Mouse (Mus musculus): Measurements from ENCODE around the gene Napb. TPM values are rescaled to one million over a fixed set of nuclear protein-coding genes. Genes with fewer than 3 reads are reported as not detected.
A peak's percentile ranks its signal among the peaks of the same experiment; 100 is the strongest.
"Not testable (repeated sequence)": the region's sequence is repeated elsewhere in the genome, so short reads cannot be mapped to it uniquely, and the experiment has no call there.

Gene Napb
- 100 to 1,000 TPM; 122 to 135 TPM for total RNA-seq (2021)

DNA sequence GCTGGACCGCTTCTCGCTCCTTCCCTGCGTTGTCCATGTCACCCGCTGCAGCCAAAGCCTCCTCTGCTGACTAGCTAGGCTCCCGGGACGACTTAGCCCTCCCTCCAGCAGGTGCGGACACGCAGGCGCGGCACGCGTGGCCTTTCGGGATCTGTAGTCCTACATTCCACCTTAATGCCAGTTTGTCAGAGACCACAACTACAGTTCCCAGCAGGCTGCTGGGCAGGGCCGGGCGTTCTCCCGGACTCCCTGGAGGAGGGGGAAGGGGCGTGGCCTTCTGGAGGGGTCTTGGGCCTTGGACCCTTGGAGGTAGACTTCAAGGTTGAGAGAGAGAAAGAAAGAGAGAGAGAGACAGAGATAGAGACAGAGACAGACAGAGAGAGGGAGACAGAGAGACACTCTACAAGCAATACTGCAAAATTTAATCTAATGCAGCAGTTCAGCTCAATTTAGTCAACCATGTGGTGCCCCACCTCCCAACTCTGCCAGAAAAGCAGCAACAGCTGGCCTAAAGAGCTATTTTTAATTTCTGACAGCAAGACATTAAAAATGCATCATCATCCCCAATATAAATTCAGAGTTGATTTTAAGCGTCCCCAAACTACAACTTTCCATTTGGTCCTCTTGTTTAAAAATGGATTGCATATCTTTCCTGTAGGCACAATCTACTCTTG is at the start of gene Napb:
Napb (minus strand) TSS at position 141 of the 674 bp plus-strand sequence.
- intact Hi-C loops (cut with DNase I): no loop called here
- peak; percentile 95 for DNase-seq

GRCm38 (mm10) chr2:148781709-148782108 is 49.4 kb upstream of the Napb start, which contains the start of gene 8030411F24Rik:
Gene 8030411F24Rik (plus strand): TSS chr2:148782009.
- no peak for DNase-seq
- intact Hi-C loops (cut with DNase I): no loop called here

GRCm38 (mm10) chr2:148771397-148771796 is 39.1 kb upstream of the Napb start, which contains the start of gene Cst11:
Gene Cst11 (minus strand): TSS chr2:148771497.
- intact Hi-C loops (cut with DNase I); DNase-seq: not testable (repeated sequence)

DNA sequence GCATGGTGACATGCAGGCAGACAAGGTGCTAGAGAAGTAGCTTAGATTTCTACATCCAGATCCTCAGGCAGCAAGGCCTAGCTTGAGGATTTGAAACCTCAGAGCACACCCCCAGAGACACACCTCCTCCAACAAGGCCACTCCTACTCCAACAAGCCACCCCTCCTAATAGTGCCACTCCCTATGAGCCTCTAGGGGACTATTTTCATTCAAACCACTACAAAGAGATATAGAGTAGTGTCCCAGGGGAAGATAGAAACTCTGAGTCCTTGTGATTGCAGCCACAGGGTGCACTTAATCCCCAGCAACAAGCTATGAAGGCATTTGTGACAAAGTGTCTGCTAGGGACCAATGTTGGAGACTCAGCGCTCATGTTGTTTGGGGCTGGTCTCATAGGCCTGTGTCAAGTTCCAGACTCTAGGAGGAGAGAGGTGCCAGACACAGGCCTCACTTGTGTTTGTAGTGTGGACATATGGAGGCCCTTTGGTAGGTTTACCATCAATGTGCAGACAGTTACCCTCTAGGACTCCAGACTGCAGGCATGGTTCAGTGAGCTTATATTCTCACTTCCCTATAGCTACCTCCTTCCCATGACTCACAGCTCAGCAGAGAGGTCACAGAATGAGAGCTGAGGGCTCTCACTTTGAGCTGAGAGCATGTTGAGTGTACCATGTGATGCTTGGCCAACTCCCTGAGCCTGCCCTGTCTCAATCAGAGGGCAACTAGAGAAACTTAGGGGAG is 31.6 kb upstream of the Napb start:
- intact Hi-C loops (cut with DNase I): no loop called here
- no peak for DNase-seq

DNA sequence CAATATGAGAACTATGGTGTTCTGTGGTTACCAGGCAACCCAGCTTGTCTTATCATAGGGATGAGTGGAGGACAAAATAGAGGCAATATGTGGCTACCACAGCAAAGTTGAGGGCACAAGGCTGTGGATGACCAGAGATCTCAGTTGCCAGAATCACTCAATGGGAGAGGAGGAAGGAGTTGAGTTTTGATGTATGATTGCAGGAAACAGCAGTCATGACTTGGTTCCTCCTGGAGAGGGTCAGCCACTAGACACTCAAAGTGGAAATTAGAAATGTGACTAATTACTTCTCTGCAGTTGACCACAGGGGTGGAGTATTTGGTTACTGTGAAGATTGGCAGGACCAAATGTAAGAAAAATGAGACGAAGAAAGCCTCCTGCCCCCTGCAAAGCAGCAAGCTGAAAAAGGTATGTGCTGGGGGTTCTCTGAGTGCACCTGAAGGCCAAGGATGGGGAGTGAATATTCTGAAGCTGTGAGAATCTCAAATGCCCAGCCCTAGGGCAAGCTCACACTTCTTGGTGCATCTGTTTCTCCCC is 22.1 kb upstream of the Napb start:
- no peak for DNase-seq
- intact Hi-C loops (cut with DNase I): loop anchor here (5.0 kb wide), 1 partner anchor 148 kb away; no protein-coding TSS in a partner anchor

- DNase-seq: peak; percentile 67
- intact Hi-C loops (cut with DNase I): loop anchor here (5.0 kb wide), 1 partner anchor 150 kb away; no protein-coding TSS in a partner anchor
Observed at GRCm38 (mm10) chr2:148751893-148752813, 19.9 kb upstream of the Napb start.

DNA sequence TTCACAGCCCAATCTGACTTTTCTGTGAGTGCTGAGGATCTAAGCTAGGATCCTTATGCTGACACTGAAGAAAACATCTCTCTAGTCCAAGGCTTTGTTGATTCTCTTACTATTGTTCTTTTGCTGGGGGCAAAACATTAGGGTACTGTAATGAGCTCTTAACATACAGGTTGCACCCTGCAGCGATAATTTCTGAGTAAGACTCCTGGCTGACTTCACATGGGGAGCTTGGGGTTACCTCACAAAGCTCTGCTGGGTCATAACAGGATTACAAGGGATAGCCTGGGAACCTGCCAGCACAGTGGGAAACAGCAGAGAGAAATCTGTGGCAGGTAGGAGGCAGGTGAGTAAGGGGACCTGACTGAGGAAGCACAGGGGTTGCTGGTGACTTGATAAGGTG is 17.8 kb upstream of the Napb start, which contains the start of gene Cstl1:
Cstl1 (plus strand) TSS at position 301 of the 400 bp plus-strand sequence.
- intact Hi-C loops (cut with DNase I): loop anchor here (5.0 kb wide), 1 partner anchor 152 kb away; no protein-coding TSS in a partner anchor
- DNase-seq: no peak

GRCm38 (mm10) chr2:148743846-148744407 is 11.7 kb upstream of the Napb start:
- DNase-seq: peak; percentile 6
- intact Hi-C loops (cut with DNase I): no loop called here

DNA sequence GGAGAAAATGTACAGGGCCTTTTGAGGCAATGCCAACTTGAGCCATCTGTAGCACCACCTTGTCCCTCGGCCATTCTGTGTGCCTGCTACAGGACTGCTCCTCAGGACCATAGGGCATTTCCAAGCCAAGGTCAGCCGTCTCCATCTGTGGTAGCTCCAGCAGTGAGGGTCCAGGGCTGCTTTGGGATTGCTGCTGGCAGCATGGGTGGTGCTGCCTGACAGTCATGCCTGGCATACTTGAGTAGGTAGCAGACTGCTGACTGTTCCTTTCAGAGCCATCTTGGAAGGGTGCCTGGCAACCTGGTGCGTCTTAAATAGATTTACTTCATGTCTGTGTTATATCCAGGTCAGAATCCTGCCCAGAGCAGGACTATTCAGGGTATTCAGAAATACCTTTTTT is 10.7 kb upstream of the Napb start:
- DNase-seq: peak; percentile 77
- intact Hi-C loops (cut with DNase I): no loop called here

DNA sequence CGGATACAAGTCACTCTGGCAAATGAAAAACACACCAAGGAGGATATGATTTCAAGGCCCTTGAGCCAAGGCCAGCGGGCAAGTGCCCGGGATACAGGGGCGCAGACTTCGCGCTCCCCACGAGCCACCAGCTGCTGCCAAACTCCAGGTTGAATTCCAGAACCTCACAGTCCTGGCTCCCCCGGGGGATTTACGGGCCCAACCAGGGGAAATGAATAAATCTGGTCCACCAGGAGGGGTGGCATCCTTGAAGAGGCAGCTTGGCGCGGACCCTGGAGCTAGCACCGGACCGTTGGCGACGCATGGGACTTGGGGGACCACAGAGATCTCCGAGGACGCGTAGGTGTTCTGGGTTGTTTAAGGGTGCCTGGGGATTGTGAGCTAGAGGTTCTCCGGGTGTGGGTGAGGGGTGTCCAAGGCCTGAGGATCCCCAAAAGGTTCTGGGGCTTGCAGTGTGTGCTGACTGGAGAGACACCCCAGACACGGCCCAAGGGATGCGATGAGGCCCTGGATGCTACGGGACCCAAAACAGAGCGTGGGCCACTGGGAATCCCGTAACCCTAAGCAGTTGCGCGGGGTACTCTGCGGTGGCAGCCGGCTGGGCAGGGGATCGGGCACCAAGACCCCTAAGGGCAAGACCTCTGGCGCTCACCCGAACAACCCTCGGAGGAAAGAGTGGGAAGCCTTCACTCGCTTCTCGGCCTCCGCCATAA is 497 bp downstream of the Napb start:
- intact Hi-C loops (cut with DNase I): no loop called here
- DNase-seq: peak; percentile 35

- DNase-seq: no peak
- intact Hi-C loops (cut with DNase I): no loop called here
Observed at GRCm38 (mm10) chr2:148719271-148719995, 12.8 kb downstream of the Napb start.

DNA sequence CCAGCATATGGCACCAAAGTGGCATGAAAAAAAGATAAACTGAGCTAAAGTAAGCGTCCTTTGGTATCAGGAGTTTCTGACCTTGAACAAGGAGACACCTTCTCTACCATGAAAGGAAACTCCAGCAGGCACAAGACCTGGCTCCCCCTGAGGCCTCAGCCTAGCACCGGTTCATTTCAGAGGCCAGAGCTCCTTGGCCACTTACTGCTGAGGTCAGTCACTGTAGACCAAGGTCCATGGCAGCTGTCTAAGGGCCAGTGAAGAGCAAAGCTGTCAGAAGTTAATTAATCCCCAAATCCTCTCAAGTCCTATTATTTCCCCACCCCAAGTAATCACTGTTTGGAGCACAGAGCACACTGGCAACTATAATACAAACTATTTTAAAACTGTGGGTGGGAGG is 15.2 kb downstream of the Napb start:
- DNase-seq: no peak
- intact Hi-C loops (cut with DNase I): no loop called here

DNA sequence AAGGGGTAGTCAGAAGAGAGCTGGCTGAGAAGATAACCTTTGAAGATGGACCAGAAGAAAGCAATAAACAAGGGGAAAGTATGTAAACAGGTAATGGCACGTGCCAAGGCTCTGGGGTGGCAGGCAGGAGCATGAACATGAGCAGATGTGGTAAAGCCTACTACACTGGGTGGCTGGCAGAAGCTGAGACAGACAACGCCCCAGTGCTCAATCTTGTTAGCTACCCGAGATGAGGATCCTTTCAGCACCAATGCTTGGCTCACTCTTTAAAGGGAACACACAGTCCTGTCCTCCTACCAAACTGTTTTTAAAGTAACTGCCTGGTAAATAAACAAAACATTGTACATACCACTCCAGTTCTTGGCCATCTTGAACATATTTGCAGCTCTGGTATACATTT is 19.9 kb downstream of the Napb start:
- intact Hi-C loops (cut with DNase I): no loop called here
- DNase-seq: no peak

- no peak for DNase-seq
- intact Hi-C loops (cut with DNase I): no loop called here
Observed at GRCm38 (mm10) chr2:148707202-148707530, 25.1 kb downstream of the Napb start.

DNA sequence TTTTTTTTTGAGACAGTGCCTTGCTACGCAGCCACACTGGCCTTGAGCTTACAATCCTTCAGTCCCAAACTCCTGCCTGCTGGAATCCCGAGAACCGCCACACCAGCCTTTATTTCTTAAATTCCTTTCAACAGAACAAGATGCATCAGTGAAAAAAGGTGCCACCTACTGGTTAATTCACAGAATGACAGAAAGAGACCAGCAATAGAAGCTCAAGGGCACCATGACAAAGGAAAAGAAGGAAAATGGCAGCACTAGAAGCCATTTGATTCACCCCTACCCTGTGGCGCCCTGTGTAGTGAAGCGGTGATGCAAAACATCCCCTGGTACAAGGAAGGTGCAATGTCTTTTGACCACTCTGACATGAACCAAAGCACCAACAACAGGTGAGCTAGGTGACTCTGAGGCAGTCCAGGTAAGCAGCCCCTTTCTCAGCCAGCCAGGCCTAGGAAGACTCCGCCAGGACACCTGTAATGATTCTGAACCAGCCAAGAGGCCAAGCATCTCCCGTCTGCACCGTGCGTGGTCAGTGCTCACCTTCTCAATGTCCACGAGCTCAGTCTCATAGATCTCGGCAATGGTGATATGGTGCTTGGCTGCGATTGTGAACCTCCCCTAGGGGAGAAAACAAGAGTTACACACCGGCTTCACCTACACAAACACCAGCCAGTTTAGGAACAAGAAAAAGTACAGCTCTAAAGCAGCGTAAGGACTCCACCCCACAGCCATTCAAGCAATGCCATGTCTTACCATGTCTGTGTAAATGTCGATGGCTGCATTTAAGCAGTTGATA is 25.7 kb downstream of the Napb start:
- DNase-seq: no peak
- intact Hi-C loops (cut with DNase I): no loop called here

DNA sequence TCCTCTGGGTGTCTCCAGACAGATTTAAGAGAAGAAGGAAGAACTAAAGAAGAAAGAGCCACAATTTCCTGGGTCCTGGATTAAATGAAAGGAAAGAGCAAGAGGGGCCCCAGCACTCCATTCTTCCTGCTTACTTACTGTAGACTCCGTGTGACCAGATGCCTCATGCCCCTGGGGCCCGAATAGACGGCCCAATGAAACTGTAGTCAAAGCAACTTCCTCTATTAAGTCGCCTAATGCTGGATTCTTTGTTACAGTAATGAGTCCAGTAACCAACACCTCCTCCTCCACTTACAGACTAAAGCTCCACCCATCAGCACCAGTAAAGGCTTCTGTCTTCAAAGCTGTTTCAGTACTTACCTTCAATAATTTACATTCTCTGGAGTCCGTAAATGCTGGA is 33.7 kb downstream of the Napb start:
- intact Hi-C loops (cut with DNase I): no loop called here
- no peak for DNase-seq

- no peak for DNase-seq
- intact Hi-C loops (cut with DNase I): no loop called here
Observed at GRCm38 (mm10) chr2:148690781-148691180, 41.5 kb downstream of the Napb start.

DNA sequence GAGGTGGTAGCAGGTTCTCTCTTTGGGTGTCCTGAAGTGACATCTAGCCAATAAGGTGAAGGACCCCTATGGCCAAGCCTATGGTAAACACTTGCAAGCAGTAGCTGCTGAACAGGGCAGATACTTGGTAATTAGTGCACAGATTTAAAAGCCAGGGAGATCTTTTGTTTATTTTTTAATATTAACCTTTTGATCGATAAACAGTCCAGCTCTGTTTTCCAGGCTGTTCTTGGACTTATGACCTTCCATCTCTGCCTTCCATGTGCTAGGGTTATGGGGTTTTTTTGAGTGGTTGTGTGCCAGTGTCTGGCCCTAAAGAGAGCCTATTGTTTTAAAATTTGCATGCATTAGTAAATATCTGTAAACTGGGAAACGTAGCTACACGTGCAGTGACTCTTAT is 42.0 kb downstream of the Napb start:
- intact Hi-C loops (cut with DNase I): no loop called here
- DNase-seq: no peak

Data from left cerebral cortex, postnatal 4 days (tissue).